Mouse (Mus musculus) liver, embryonic 12.5 days (tissue): ENCODE results near the gene Cdk18. TPM values are rescaled to one million over a fixed set of nuclear protein-coding genes. Genes with fewer than 3 reads are reported as not detected.

ENCODE experiments used
- ATAC-seq: fragments of 200-750 bp; cut with Nextera tagmentation; 2 replicates; pipeline ENCODE4 v1.8.0; 2017; ENCODE audit warnings: moderate number of reproducible peaks, mild to moderate bottlenecking, moderate library complexity
- H3K27ac ChIP-seq: fragments of 300-500 bp; sonication (generic); 2 replicates; pipeline ENCODE4 v1.5.1; 2016; ENCODE audit warnings: mild to moderate bottlenecking
- H3K27me3 ChIP-seq: fragments of 300-500 bp; sonication (generic); replicated peaks from 2 replicates; pipeline ENCODE4 v1.6.1; 2016; ENCODE audit warnings: mild to moderate bottlenecking, moderate library complexity
- H3K36me3 ChIP-seq: fragments of 300-500 bp; sonication (generic); 2 replicates; pipeline ENCODE4 v1.6.1; 2016; ENCODE audit warnings: mild to moderate bottlenecking, moderate library complexity
- H3K4me1 ChIP-seq: fragments of 300-500 bp; sonication (generic); 2 replicates; pipeline ENCODE4 v1.6.1; 2016
- H3K4me2 ChIP-seq: fragments of 300-500 bp; sonication (generic); 2 replicates; pipeline ENCODE4 v1.6.1; 2016; ENCODE audit warnings: mild to moderate bottlenecking, moderate library complexity
- H3K4me3 ChIP-seq: fragments of 300-500 bp; sonication (generic); 2 replicates; pipeline ENCODE4 v1.5.1; 2016; ENCODE audit warnings: mild to moderate bottlenecking, moderate library complexity
- H3K9ac ChIP-seq: fragments of 300-500 bp; sonication (generic); 2 replicates; pipeline ENCODE4 v1.6.1; 2016; ENCODE audit warnings: mild to moderate bottlenecking, moderate library complexity
- H3K9me3 ChIP-seq: fragments of 300-500 bp; sonication (generic); replicated peaks from 2 replicates; pipeline ENCODE4 v1.6.1; 2016; ENCODE audit warnings: mild to moderate bottlenecking, moderate library complexity
- WGBS: fragments of 180-500 bp; shearing (Covaris S2); methylation state at CpG from one replicate; pipeline ENCODE4 v1.1.7; 2016; ENCODE audit not compliant: insufficient replicate concordance; 5-methylcytosine and 5-hydroxymethylcytosine counted together
- polyA plus RNA-seq: library from polyadenylated mRNA; unstranded; fragments of >200 nt; fragmentation: Nextera tagmentation; extraction: Ambion mirVana; gene quantifications from 2 replicates; pipeline ENCODE4 v1.2.1, GENCODE M21; 2016

The Cdk18 gene
- polyA plus RNA-seq, 1 experiment from 2014 or later, result 2.7 TPM

DNA sequence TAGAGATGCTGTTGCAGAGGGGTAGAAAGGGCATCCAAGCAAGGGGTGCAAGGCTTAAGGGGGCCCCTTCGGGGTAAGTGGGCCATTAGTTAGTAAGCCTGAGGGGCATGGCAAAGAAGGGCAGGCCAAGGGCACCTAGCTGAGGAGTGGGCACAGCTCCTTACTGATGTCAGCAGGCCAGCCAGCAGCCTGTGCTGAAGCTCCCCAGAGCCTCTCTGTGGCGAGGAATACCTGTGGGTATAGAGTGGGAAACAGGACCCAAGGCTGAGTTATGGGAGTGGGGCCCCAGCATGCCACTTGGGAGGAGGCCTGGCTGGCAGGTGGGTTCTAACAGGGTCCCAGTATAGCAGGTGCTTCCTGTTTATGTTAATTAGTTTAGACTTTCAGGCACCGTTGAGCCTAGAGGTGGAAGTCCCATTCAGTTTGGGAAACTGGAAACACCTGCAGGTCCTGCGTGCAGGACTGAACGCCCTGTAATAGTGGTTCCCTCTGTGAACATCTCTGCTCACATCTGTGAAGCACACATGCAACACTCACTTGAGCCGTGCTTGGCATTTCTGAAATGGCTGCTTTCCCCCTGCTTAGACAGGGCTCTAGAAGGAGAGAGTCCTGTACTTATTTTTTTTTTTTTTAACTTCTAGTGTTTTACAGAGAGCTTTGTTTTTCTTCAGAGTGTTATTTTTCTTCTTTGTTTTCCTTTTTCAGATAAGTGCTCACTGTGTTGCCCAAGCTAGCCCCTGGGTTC, 37.4 kb downstream of the Cdk18 start:
- H3K4me1 ChIP-seq, result peaks cover 14% of the 10 kb centered on the region
- WGBS, result 62% methylated on average over 6 of the region's 6 CpGs
- H3K27me3 ChIP-seq, result no peaks in the 10 kb centered on the region
- H3K4me3 ChIP-seq, result no peak overlapping the region
- H3K36me3 ChIP-seq, result no peaks in the 10 kb centered on the region
- no peak overlapping the region for H3K27ac ChIP-seq
- no peak for ATAC-seq
- H3K9me3 ChIP-seq, result no peaks in the 10 kb centered on the region
- H3K4me2 ChIP-seq, result no peak overlapping the region
- no peak overlapping the region for H3K9ac ChIP-seq

DNA sequence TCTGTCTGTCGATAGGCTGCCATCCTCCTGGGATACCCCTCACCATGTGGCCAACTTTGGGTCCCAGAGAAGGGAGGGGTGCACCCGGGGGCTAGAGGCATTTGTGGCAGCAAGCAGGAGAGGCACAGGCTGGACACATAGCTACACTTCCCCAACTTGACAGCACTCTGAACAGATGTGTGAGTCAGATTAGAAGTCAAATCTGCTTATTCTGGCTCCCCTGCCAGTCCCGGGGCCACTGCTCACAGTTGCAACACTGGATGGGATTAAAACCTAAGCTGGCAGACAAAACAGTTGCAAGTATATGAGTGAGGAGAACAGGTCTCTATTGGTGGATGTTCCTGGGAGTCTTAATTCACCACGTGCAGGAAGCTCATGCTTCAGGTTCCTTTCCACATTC, 39.7 kb downstream of the Cdk18 start:
- WGBS, result 21% methylated on average over 4 of the region's 4 CpGs
- no peak for ATAC-seq
- H3K4me1 ChIP-seq, result peaks cover 26% of the 10 kb centered on the region
- no peak overlapping the region for H3K4me2 ChIP-seq
- no peaks in the 10 kb centered on the region for H3K27me3 ChIP-seq
- no peak overlapping the region for H3K4me3 ChIP-seq
- no peaks in the 10 kb centered on the region for H3K9me3 ChIP-seq
- no peak overlapping the region for H3K27ac ChIP-seq
- no peak overlapping the region for H3K9ac ChIP-seq
- no peaks in the 10 kb centered on the region for H3K36me3 ChIP-seq

DNA sequence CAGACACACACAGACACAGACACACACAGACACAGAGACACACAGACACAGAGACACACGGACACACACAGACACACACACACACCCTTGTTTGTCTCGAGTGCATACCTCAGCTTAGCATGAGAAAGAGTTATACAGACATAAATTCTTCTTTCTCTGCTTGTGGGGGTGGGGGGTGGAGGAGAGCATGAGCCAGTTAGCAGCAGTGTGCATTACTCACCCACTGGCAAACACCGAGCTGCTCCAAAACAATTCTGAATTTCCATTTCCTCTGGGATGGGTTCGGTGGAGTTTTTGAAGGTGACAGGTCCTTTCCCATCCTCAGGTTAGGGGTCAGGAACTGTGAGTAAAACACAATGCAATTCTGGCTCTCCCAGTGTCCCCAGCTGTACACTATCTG, 40.5 kb downstream of the Cdk18 start:
- no peaks in the 10 kb centered on the region for H3K9me3 ChIP-seq
- 48% methylated on average over 4 of the region's 4 CpGs for WGBS
- no peaks in the 10 kb centered on the region for H3K36me3 ChIP-seq
- no peaks in the 10 kb centered on the region for H3K27me3 ChIP-seq
- no peak for ATAC-seq
- peaks cover 26% of the 10 kb centered on the region for H3K4me1 ChIP-seq
- H3K4me3 ChIP-seq, result no peak overlapping the region
- H3K9ac ChIP-seq, result no peak overlapping the region
- no peak overlapping the region for H3K27ac ChIP-seq
- H3K4me2 ChIP-seq, result no peak overlapping the region

DNA sequence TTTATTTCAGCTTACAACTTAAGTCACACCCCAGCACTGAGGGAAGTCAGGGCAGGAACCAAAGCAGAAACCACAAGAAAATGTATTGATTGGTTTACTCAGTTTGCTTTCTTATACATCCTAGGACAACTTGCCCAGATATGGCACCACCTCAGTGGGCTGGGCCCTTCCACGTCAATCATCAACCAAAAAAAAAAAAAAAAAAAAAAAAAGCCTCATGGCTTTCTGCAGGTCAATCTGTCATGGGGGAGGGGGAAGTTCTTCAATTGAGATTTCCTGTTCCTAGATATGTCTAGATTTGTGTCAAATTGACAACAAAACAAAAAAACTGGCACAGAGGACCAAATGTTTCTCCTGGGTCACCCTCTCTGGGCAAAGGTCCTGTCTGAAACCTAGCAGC, 41.4 kb downstream of the Cdk18 start:
- Histone ChIP-seq H3K4me3 (no peak overlapping the region), H3K4me1 (peaks cover 26% of the 10 kb centered on the region), H3K4me2 (no peak overlapping the region), H3K9ac (no peak overlapping the region), H3K27ac (no peak overlapping the region), H3K27me3 (no peaks in the 10 kb centered on the region), H3K9me3 (no peaks in the 10 kb centered on the region), H3K36me3 (no peaks in the 10 kb centered on the region)
- ATAC-seq, result no peak
- WGBS, result 17% methylated on average over 1 of the region's 1 CpGs

DNA sequence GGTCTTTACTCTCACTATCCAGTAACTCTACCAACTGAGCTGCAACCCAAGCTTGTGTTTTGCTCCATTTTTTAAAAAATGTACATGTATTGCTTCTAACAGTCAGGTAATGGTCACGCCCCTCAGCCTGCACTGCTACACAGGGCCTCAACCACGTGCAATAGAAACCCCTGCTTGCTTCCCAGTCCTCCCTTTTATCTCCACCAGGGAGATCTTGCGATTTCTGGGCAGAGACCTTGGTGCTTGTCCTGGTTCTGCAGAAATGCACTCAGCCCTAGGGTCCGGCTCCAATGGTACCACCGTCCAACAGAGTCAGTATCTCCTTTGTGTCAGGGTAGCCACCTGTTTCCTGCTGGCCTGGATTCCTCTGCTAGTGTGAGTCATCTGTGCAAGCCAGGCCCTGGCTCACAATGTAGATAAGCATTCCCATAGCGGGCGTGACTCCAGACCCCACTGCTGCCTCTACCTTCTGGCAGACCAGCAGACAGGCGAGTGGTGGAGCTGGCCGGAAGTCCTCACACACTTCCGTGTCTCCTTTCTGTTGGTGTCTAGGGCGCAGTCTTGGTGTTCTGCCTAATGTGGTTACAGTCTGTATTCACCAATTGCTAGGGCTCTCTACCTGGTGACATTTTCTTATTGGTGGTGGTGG, 44.0 kb downstream of the Cdk18 start:
- peak; percentile 81 for ATAC-seq
- no peaks in the 10 kb centered on the region for H3K36me3 ChIP-seq
- H3K4me3 ChIP-seq, result no peak overlapping the region
- peak overlapping the region; percentile 19 for H3K4me2 ChIP-seq
- no peak overlapping the region; the same call in 1 of the 2 replicates for H3K27ac ChIP-seq
- H3K9me3 ChIP-seq, result no peaks in the 10 kb centered on the region
- WGBS, result 18% methylated on average over 11 of the region's 11 CpGs
- peaks cover 26% of the 10 kb centered on the region for H3K4me1 ChIP-seq
- no peaks in the 10 kb centered on the region for H3K27me3 ChIP-seq
- no peak overlapping the region for H3K9ac ChIP-seq

DNA sequence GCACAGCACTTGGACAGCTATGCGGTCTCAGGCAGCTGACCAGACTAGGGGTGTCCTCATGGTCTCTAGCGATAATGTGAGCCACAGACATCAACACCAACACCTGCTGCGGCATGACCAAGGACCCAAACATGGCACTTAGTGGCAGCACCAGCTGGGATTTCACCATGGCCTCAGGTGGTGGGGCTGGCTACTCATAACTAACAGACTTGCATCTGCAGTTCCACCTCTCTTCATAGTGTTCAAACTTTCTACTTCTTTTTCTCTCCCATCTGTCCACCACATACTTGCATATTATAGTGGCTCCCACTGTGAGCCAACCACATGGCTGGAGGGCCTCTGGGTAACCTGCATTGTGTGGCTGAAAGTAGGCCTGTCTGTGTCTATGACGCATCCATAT, 46.2 kb downstream of the Cdk18 start:
- peaks cover 12% of the 10 kb centered on the region for H3K4me1 ChIP-seq
- no peak overlapping the region for H3K27ac ChIP-seq
- 82% methylated on average over 4 of the region's 4 CpGs for WGBS
- H3K9me3 ChIP-seq, result no peaks in the 10 kb centered on the region
- H3K4me2 ChIP-seq, result no peak overlapping the region
- no peak overlapping the region for H3K9ac ChIP-seq
- H3K4me3 ChIP-seq, result no peak overlapping the region
- H3K27me3 ChIP-seq, result 0 out of 2 replicates have a peak, but pooled peaks cover 5% of the 10 kb centered on the region
- ATAC-seq, result no peak
- no peaks in the 10 kb centered on the region for H3K36me3 ChIP-seq

DNA sequence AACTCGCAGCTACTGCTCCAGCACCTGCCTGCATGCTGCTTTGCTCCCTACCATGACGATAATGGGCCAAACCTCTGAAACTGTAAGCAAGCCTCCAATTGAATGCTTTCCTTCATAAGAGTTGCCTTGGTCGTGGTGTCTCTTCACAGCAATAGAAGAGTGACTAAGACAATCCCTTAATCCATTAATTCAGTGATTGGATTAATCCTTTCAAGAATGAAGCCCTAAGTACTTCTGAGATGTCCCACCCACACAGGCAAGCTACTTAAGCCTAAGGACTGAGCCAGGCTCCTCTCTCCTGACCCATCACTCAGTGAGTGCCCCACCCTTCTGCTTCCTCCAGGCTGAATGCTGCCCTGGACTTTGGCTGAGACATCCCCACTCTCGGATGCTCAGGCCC, 49.2 kb downstream of the Cdk18 start:
- Histone ChIP-seq H3K9ac (no peak overlapping the region), H3K36me3 (no peaks in the 10 kb centered on the region), H3K27ac (no peak overlapping the region), H3K4me3 (no peak overlapping the region), H3K9me3 (no peaks in the 10 kb centered on the region), H3K4me1 (peaks cover 3% of the 10 kb centered on the region), H3K4me2 (no peak overlapping the region), H3K27me3 (0 out of 2 replicates have a peak, but pooled peaks cover 5% of the 10 kb centered on the region)
- WGBS, result 59% methylated on average over 4 of the region's 4 CpGs
- no peak for ATAC-seq

DNA sequence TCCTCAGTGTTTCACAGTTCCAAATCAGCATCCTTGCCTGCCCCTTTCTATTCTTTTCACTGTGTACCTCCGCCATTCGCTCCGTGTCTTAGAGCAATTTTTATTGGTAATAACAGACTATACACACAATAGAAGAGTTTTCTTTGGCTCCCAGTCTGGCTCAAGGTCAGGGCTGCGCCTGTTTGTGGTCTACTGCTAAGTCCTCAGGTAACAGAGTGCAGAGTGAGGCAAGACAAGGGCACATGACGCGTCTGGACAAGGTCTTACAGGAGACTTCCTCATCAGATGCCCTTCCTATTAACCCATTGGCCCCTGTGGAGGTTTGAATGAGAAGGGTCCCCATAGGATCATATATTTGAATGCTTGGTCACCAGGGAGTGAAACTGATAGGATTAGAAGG, 49.7 kb downstream of the Cdk18 start:
- no peaks in the 10 kb centered on the region for H3K36me3 ChIP-seq
- H3K9me3 ChIP-seq, result no peaks in the 10 kb centered on the region
- H3K27me3 ChIP-seq, result 0 out of 2 replicates have a peak, but pooled peaks cover 5% of the 10 kb centered on the region
- no peak overlapping the region for H3K4me2 ChIP-seq
- H3K9ac ChIP-seq, result no peak overlapping the region
- H3K4me1 ChIP-seq, result no peaks in the 10 kb centered on the region; the same call in 1 of the 2 replicates
- 67% methylated on average over 6 of the region's 6 CpGs for WGBS
- no peak overlapping the region for H3K4me3 ChIP-seq
- ATAC-seq, result no peak
- H3K27ac ChIP-seq, result no peak overlapping the region

DNA sequence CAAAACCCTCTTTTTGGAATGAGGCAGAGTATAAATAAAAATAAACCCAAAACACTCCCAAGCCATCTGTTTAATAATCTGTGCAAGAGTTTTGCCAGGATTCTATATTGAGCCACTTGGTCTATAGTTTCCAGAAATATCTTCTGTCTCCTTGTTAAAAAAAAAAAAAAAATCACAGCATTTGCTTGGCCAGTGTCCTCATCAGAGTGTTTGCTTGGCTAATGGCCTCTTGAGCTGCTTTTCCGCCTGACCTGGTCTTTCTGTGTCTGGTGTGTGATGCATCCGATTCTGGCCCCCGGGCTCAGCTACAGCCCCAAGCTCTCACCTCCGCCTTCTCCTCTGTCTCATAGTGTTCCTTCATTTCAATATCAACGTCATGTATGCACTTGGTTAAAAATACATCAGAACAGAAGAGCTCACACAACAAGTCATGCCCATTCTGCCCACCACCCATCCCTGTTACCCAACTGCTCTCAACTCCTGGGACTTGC, 51.3 kb downstream of the Cdk18 start:
- 0 out of 2 replicates have a peak, but pooled peaks cover 5% of the 10 kb centered on the region for H3K27me3 ChIP-seq
- H3K4me2 ChIP-seq, result no peak overlapping the region
- H3K9ac ChIP-seq, result no peak overlapping the region
- 66% methylated on average over 5 of the region's 5 CpGs for WGBS
- ATAC-seq, result no peak
- no peaks in the 10 kb centered on the region for H3K36me3 ChIP-seq
- H3K4me3 ChIP-seq, result no peak overlapping the region
- no peaks in the 10 kb centered on the region; the same call in 1 of the 2 replicates for H3K4me1 ChIP-seq
- no peak overlapping the region for H3K27ac ChIP-seq
- no peaks in the 10 kb centered on the region for H3K9me3 ChIP-seq

DNA sequence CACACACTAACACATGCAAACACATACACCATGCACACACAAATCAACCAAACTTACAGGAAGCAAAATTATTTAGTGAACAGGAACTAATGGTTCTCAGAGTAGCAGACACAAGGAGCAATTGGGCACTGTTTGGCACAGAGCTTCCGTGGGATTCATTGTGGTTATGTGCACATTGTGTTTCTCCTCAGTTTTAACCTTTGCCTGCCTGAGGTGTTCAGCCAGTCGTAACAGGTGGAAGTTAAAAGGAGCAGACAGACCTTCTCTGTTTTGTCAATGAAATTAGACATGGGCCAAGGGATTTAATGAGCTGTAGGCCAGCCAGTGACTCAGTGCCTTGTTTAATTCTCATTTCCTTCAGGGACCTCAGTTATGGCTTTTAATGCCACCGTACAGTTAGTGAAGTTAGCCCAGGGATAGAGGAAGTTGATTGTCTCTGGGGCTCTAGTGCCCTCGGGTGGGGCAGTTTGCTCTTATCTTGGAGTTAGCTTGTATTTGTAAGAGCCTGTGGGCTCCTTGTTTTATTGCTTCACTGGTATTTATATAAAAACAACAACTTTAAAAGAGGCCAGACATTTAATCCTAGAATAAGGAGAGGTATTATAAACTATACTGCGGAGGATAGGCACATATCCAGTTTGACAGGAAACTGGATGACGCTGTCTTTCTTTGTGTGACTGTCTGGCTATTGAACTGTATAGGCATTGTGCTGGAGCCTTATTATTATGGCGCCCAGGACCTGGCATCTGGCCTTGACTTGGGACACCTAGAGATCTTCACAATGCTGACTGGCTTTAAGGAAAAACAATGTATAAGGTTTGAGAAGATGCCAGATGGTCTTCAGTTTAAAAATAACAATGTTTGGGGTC, 54.1 kb downstream of the Cdk18 start:
- no peaks in the 10 kb centered on the region for H3K9me3 ChIP-seq
- ATAC-seq, result no peak
- no peak overlapping the region for H3K9ac ChIP-seq
- WGBS, result 41% methylated on average over 7 of the region's 7 CpGs
- H3K27ac ChIP-seq, result no peak overlapping the region
- no peaks in the 10 kb centered on the region for H3K36me3 ChIP-seq
- 0 out of 2 replicates have a peak, but pooled peaks cover 5% of the 10 kb centered on the region for H3K27me3 ChIP-seq
- no peaks in the 10 kb centered on the region; the same call in 1 of the 2 replicates for H3K4me1 ChIP-seq
- no peak overlapping the region for H3K4me3 ChIP-seq
- no peak overlapping the region for H3K4me2 ChIP-seq

DNA sequence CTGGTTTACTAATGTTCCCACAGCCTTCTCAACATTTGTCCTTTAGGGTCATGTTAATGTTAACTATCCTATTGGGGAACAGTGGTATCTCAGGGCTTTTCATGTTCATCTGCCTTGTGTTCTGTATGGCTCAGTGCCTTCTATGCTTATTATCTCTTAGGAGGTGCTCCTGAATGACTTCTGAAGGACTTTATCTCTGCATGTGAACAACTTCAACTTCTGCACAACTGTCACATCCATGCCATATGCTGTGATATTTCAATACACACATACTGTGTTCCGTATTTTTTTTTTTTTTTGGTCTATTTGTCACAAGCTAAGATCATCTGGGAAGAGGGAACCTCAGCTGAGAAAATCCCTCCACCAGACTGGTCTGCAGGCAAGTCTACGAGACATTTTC, 61.1 kb downstream of the Cdk18 start:
- Histone ChIP-seq H3K9me3 (no peaks in the 10 kb centered on the region), H3K4me1 (no peaks in the 10 kb centered on the region), H3K4me3 (no peak overlapping the region), H3K9ac (no peak overlapping the region), H3K27me3 (no peaks in the 10 kb centered on the region), H3K4me2 (no peak overlapping the region), H3K36me3 (no peaks in the 10 kb centered on the region), H3K27ac (no peak overlapping the region)
- no peak for ATAC-seq
- 57% methylated on average over 2 of the region's 2 CpGs for WGBS

DNA sequence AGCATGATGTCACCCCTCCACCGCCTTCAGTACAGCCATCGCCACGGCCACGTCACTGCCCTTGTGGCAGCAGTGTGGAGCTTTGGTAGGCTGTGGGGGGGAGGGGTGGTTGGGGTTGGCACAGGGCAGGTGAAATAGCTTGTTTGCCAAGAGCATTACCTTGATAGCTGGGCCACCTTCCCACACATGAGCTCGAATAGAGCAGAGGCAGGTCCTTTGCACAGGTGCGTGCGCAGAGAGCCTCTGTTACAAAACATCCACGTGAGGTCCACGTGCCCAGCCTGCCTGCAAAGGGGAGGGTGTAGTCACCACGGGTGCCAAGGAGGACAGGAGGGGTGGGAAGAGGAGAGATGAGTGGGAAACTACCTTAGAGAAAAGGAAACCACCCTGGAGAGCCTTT, 63.9 kb downstream of the Cdk18 start:
- Histone ChIP-seq H3K9me3 (no peaks in the 10 kb centered on the region), H3K27ac (no peak overlapping the region), H3K4me1 (no peaks in the 10 kb centered on the region), H3K36me3 (no peaks in the 10 kb centered on the region), H3K4me3 (no peak overlapping the region), H3K4me2 (no peak overlapping the region), H3K9ac (no peak overlapping the region), H3K27me3 (peaks cover 8% of the 10 kb centered on the region; the same call in 1 of the 2 replicates)
- 75% methylated on average over 10 of the region's 10 CpGs for WGBS
- ATAC-seq, result no peak
